Mouse (Mus musculus) embryonic facial prominence, embryonic 10.5 days (tissue): ENCODE measurements at regions not wholly inside any gene's neighbourhood (a gene's known extent, or its start where the extent isn't known, plus 50 kb on each side); places are given as distances from the start of the nearest gene placed in this dataset.

Source experiments
- DNase-seq: peaks from one replicate; pipeline ENCODE4 v3.0.0-alpha.2; 2017; ENCODE audit warnings: low spot score
- H3K27ac ChIP-seq: fragments of 300-500 bp; sonication (generic); replicated peaks from 2 replicates; pipeline ENCODE4 v1.5.1; 2016; ENCODE audit warnings: mild to moderate bottlenecking
- H3K27me3 ChIP-seq: fragments of 300-500 bp; sonication (generic); replicated peaks from 2 replicates; pipeline ENCODE4 v1.6.1; 2016; ENCODE audit warnings: low read depth, mild to moderate bottlenecking; ENCODE audit not compliant: poor library complexity, severe bottlenecking
- H3K36me3 ChIP-seq: fragments of 300-500 bp; sonication (generic); replicated peaks from 2 replicates; pipeline ENCODE4 v1.6.1; 2016; ENCODE audit warnings: mild to moderate bottlenecking, moderate library complexity
- H3K4me1 ChIP-seq: fragments of 300-500 bp; sonication (generic); 2 replicates; pipeline ENCODE4 v1.6.1; 2016
- H3K4me3 ChIP-seq: fragments of 300-500 bp; sonication (generic); 2 replicates; pipeline ENCODE4 v1.5.1; 2016; ENCODE audit warnings: mild to moderate bottlenecking, moderate library complexity
- H3K9me3 ChIP-seq: fragments of 300-500 bp; sonication (generic); 2 replicates; pipeline ENCODE4 v1.6.1; 2016; ENCODE audit warnings: mild to moderate bottlenecking
- WGBS: fragments of 180-500 bp; shearing (Covaris S2); methylation state at CpG from one replicate; pipeline ENCODE4 v1.1.7; 2016; 5-methylcytosine and 5-hydroxymethylcytosine counted together

GRCm38 (mm10) chr8:33123061-33123587 lies 305.4 kb upstream of the 5930422O12Rik start:
- H3K9me3 ChIP-seq = no peaks in the 10 kb centered on the region
- no peak overlapping the region for H3K27ac ChIP-seq
- H3K36me3 ChIP-seq = no peaks in the 10 kb centered on the region
- H3K4me1 ChIP-seq = no peaks in the 10 kb centered on the region
- H3K4me3 ChIP-seq = no peak overlapping the region
- H3K27me3 ChIP-seq = no peaks in the 10 kb centered on the region
- WGBS = 83% methylated on average over 3 of the region's 3 CpGs
- DNase-seq = no peak

- 88% methylated on average over 2 of the region's 2 CpGs for whole genome bisulfite sequencing
- Histone ChIP-seq H3K4me1 (no peaks in the 10 kb centered on the region), H3K27ac (no peak overlapping the region), H3K27me3 (no peaks in the 10 kb centered on the region), H3K4me3 (no peak overlapping the region), H3K36me3 (no peaks in the 10 kb centered on the region), H3K9me3 (no peaks in the 10 kb centered on the region)
- no peak for DNase-seq
Observed at GRCm38 (mm10) chr8:33126981-33127380, 301.5 kb upstream of the 5930422O12Rik start.

- Histone ChIP-seq H3K4me1 (0 out of 2 replicates have a peak, but pooled peaks cover 3% of the 10 kb centered on the region), H3K9me3 (no peaks in the 10 kb centered on the region), H3K4me3 (no peak overlapping the region), H3K36me3 (no peaks in the 10 kb centered on the region), H3K27me3 (no peaks in the 10 kb centered on the region), H3K27ac (no peak overlapping the region)
- peak; percentile 8 for DNase-seq
- WGBS = 24% methylated on average over 2 of the region's 2 CpGs
Observed at GRCm38 (mm10) chr8:33138874-33139273, 289.6 kb upstream of the 5930422O12Rik start.

GRCm38 (mm10) chr8:33139850-33140249 lies 288.7 kb upstream of the 5930422O12Rik start:
- H3K36me3 ChIP-seq = no peaks in the 10 kb centered on the region
- H3K4me3 ChIP-seq = no peak overlapping the region
- no peak for DNase-seq
- no peaks in the 10 kb centered on the region for H3K9me3 ChIP-seq
- WGBS = 81% methylated on average over 2 of the region's 2 CpGs
- H3K27me3 ChIP-seq = no peaks in the 10 kb centered on the region
- H3K4me1 ChIP-seq = 0 out of 2 replicates have a peak, but pooled peaks cover 3% of the 10 kb centered on the region
- H3K27ac ChIP-seq = no peak overlapping the region

- no peak overlapping the region for H3K27ac ChIP-seq
- 91% methylated on average over 6 of the region's 6 CpGs for WGBS
Observed at GRCm38 (mm10) chr8:33177642-33178041, 250.9 kb upstream of the 5930422O12Rik start.

GRCm38 (mm10) chr8:33183029-33183428 lies 245.5 kb upstream of the 5930422O12Rik start:
- no peaks in the 10 kb centered on the region for H3K36me3 ChIP-seq
- no peaks in the 10 kb centered on the region for H3K27me3 ChIP-seq
- H3K9me3 ChIP-seq = 0 out of 2 replicates have a peak, but pooled peaks cover 3% of the 10 kb centered on the region
- no peak overlapping the region for H3K27ac ChIP-seq
- 79% methylated on average over 9 of the region's 9 CpGs for WGBS
- no peaks in the 10 kb centered on the region for H3K4me1 ChIP-seq
- DNase-seq = no peak
- H3K4me3 ChIP-seq = no peak overlapping the region

More at GRCm38 (mm10) chr8:33177642-33178041, 250.9 kb upstream of the 5930422O12Rik start:
- Histone ChIP-seq H3K4me1 (no peaks in the 10 kb centered on the region), H3K36me3 (no peaks in the 10 kb centered on the region), H3K9me3 (0 out of 2 replicates have a peak, but pooled peaks cover 3% of the 10 kb centered on the region), H3K4me3 (no peak overlapping the region), H3K27me3 (no peaks in the 10 kb centered on the region)
- DNase-seq = no peak
